Mouse (Mus musculus) MN1 (cell line): ENCODE data around the gene Teddm1b.

Experiments used
- DNase-seq: peaks from one replicate; pipeline ENCODE4 v3.0.0-alpha.2; 2016; ENCODE audit warnings: low spot score

The Teddm1b gene

DNA sequence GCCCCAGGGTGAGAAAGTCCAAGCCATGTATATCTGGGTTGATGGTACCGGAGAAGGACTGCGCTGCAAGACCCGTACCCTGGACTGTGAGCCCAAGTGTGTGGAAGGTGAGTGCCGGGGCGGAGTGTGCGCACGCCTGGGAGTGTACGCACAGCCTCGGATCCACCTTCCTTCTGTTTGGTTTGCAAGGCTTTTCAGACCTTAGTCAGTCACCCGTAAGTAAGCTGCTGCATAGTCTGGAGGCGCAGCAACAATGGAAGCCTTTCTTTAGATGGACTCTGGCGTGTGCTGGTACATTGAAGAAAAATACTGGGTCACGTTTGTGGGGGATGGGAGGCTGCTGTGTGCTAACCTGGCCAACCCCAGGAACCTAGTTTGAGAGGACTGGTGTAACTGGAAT is 28.9 kb downstream of the Teddm1b start:
- DNase-seq, result no peak

GRCm38 (mm10) chr1:153904236-153904635 is 30.1 kb downstream of the Teddm1b start:
- no peak for DNase-seq

- DNase-seq, result no peak
These were observed 31.7 kb downstream of the Teddm1b start for GRCm38 (mm10) chr1:153905884-153906283.

GRCm38 (mm10) chr1:153908208-153908607 is 34.1 kb downstream of the Teddm1b start:
- DNase-seq, result no peak

DNA sequence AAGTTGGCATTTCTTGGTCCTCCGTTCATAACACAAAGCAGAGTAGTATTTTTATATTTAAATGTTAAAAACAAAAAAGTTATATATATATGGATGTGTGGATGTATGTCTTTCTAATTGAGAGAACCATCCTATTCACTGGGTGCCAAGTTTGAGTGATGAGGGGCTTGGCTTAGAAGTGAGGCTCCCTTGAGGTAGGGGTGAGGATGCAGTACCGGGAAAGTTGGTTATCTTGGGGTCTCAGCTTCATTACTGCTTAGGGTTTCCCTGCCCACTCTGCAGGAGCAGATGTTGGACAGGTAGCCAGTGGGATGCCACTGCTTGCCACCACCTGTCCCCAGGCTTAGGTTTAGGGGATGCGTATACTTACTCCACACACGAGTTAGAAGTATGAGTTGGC is 34.6 kb downstream of the Teddm1b start:
- DNase-seq, result no peak

GRCm38 (mm10) chr1:153909213-153909962 is 35.2 kb downstream of the Teddm1b start:
- no peak for DNase-seq

DNA sequence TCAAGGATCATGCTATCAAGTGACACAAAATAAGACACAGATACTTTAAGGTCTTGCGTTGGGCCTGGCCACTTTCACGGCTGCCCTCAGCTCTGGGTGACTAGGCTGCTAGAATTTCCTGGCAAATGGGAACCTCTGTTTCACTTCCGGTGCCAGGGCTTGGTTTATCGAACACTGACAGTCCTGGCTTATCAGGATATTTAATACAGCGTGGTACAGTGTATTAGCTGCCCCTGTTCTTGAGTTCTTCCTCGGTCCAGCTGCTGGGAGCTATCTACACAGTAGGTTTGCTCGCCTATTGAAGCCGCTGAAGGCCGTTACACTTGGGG is 35.8 kb downstream of the Teddm1b start:
- DNase-seq, result no peak

DNA sequence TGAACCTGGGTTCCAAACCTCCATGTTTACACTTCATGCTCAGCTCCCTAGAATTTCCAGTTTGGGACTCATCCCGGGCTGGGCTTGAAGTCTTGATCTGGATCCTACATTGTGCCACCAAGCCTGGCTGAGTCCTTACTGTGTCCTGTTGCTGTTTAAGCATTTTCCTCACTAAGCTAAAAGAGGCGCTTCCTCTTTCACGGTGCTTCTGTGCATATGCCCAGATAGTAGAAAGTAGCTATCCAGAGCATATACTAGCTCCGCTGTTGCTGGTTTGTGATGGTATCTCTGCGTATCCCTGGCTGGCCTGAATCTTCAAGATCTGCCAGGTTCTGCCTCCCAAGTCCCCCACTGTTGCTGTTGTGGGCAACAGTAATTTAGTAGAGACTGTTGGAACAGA is 36.3 kb downstream of the Teddm1b start:
- no peak for DNase-seq

DNA sequence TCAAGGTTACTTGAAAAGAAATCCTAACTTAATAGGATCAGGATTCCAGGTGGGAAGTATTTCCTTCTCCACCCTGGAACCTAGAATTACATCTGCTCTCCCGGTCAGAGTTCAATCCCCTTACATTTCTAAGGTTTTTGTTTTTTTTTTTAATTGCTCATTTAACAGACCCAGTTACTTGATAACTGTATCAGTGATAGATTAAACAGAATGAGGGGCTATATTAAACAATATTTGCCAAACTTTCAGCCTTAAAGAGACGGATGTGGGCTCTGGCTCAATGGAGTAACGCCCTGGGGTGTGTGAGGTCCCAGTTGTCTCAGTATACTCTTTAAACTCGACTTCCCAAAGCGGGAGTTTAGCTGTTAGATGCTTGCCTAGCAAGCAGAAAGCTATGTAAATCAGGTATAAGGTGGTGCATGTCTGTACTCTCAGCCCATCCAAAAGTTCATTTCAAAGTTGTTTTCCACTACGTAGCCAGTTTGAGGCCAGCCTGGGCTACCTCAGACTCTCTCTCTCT is 37.2 kb downstream of the Teddm1b start:
- no peak for DNase-seq

GRCm38 (mm10) chr1:153913869-153914268 is 39.7 kb downstream of the Teddm1b start:
- no peak for DNase-seq

DNA sequence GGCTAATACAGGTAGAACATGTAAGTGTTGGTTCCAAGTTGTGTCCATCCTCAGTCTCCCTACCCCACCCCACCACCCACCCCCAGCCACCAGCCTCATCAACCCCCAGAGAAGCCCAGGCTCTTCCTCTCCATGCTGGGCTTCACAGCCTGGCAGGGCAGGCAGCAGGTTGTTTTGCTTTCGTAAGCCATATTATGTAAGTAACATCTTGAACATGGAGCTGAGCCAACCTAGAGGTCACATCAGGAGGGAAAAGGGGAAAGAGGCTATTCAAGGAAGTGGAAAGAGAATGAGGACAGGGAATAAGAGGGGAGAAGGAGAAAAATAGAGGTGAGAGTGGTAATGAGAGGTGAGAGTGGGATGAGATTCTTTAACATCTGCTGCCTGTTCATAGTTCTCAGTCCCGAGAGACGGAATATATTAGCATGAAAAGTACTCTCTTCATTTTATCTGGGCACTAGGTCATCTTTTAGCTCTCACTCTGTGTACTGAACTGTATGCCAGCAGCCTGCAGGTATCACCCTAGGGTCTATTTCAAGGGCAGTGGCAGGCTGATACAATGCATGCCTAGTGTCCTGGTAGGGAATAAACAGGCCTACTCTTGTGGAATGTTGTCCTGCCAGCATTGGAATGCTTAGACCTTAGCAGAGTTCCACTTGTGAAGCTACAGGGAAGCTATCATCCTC is 44.5 kb downstream of the Teddm1b start:
- no peak for DNase-seq

DNA sequence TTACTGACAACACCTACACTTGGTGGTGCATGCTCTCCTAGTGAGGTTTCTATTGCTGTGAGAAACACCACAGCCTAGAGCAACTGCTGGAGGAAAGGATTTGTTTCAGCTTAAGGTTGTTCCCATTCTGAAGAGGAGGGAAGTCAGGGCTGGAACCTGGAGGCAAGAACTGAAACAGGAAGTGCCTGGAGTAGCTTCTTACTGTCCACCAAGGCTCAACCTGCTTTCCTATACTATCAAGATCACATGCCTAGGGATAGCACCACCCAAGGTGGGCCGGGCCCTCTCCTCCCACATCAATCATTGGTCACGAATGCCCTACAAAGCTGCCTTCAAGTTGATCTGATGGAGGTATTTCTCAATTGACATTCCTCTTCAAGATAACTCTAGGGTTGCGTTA is 47.5 kb downstream of the Teddm1b start:
- no peak for DNase-seq

GRCm38 (mm10) chr1:153922571-153923021 is 48.5 kb downstream of the Teddm1b start:
- no peak for DNase-seq

GRCm38 (mm10) chr1:153924395-153925385 is 50.5 kb downstream of the Teddm1b start:
- no peak for DNase-seq
